Mouse (Mus musculus) adrenal gland, adult (tissue): ENCODE measurements around the gene Gm12248.
A peak's percentile ranks its signal among the peaks of the same experiment; 100 is the strongest.

Experiments
- DNase-seq, 2 experiments: peaks; one replicate each; pipeline ENCODE4 v3.0.0; 2022 to 2023; ENCODE audit warnings: low spot score in 1 of 2; ENCODE audit not compliant: inconsistent age in 2 of 2

Gene Gm12248

DNA sequence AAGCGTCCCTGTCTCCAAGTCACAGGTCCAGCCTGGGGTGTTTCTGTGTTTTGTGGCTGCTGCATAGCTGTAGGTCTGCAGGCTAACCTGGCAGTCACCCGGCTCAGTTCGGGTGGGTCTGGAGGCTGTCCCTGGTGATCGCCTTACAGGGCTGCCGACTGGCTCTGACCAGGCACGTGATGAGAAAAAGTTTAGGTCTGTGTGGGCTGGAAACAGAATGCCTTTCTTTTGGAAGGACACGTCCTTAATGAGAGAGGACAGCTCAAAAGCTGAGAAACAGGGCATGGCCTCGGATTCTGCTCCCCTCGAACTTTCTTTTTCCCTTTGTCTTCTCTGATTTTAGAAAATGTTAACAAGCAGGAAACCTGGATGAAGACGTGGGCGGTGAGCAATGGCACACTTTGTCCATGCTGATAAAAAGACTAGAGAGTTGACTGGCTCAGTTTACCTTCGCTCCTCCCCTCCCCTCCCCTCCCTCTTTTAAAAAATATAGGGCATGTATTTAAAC is at the start of gene Gm12248:
Gene Gm12248 (minus strand): TSS at position 114 of the 508 bp plus-strand sequence.
- peak; percentile 67 to 80 for DNase-seq

DNA sequence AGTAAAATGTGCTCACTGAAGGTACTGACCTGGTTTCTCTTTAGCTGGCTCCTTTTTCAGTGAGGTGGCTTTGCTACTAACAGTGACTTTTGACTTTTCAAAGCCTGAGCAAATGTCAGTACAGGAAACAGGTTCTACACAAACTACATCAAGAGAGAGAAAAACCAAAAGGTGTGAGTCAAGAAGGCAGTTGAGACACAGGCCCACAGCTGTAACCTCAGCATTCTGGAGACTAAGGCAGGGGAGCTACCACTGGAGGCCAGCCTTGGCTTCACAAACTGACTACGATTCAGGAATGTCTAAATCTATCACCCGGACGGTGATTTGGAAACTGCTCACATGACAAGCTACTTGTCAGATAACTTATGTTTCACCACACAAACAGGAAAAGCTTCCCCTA is 46.5 kb upstream of the Gm12248 start:
- DNase-seq = no peak

DNA sequence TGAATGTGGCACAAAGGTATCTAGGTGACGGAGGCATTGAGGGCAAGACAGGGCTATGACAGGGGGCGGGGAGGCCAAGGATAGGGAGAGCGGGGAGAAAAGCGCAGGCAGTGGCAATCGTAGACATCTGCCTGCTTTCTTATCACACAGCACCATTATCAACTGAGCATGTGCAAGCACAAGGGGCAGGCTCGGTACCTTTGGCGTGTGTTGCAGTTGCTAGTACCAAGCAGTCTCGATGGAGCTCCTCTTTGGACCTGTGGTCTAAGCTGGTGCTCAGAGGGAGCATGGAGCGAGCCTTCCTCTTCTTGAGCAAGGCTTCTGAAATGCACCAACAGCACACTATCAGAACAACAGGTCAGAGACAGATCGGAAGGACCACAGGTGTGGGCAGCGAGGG is 45.9 kb upstream of the Gm12248 start:
- DNase-seq = no peak

DNA sequence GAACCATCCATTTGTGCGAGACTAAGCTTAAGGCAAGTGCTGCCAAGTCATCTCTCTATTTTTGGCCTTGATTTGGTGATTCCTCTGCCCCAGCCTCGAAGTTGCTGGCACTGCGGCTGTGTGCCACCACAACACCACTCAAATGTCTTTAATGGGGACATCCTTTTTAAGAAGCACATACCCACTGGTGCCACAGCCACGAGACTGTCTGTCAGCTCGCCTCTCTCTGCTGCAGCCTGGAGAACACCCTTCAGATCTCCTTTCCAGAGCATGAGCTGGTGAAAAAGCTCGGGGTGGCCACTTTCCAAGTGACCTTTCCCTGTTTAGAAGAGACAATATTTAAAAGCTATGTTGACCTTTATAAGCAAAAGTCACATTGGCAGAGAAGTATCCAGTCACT is 43.7 kb upstream of the Gm12248 start:
- DNase-seq = peak; percentile 60 to 85

DNA sequence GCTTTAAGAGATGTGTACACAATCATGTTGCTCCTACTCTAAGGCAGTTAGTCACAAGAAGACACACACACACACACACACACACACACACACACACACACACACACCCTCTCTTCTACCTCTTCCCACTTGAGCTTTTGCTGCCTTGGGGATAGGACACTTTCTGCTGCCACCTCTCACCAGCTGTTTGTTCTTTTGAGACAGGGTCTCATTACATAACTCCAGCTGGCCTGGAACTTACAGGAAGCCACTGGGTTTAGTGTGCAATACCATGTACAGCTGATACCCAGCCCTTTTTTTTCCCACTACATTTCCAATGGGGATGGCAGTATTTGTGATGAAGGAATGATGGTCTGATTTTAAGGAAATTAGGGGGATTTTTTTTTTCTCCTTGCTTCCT is 42.4 kb upstream of the Gm12248 start:
- DNase-seq = no peak

DNA sequence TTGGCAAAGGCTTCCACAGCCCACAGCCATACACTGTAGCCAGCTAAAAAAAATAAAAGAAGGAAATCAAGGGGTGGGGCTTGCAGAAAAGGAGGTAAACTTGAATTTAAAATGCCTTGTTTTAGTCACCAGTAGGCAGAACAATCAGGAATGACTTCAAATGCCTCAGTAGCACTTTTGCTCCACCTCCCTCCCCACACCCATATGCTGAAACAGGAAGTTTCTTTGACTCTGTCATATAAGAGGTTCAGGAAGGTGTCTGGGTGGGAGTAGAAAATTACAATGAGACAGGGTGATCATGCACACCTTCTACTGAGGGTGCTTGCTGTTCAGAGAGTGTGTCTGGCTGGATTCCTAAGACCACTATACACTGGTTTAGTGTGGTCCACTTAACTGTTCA is 41.9 kb upstream of the Gm12248 start:
- DNase-seq = no peak

DNA sequence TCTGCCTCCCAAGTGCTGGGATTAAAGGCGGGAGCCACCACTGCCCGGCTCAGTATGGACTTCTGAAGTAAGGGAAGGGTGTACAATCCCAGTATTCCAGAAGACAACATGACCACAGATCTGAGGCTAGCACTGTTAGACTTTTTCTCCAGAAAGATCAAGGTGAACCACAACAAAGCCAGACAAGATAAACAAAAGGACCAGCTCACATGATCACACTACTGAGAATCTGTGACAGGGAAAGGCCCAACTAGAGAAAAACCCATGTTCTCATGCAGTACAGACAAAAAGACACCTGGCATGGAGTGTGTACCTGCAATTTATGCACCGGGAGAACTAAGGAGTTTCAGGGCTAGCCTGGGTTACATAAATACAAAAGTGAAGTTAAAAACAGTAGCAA is 39.1 kb upstream of the Gm12248 start:
- no peak for DNase-seq

DNA sequence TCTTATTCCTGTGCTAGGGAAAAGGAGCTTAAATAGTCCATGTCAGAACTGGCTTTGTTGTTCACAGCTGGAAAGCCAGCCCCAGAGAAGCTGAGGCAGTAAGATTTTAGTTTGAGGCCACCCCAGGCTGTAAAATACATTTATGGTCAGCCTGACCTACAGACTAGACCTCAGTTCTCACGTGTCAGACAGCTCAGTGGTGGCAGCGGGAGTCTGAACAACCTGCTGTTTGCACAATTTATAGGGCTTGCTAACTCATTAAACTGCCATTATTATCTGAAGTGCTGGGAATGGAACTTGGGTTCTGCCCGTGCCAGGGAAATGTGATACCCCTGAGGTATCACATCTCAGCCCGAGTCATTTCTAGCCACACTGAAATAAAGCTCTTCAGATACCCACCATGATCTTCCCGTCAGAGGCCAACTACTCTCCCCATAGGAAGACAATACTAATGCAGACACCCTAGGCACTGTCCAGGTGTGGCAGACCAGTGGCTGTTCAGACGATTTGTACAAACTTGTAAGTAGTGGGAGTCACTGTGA is 36.4 kb upstream of the Gm12248 start:
- DNase-seq = no peak

DNA sequence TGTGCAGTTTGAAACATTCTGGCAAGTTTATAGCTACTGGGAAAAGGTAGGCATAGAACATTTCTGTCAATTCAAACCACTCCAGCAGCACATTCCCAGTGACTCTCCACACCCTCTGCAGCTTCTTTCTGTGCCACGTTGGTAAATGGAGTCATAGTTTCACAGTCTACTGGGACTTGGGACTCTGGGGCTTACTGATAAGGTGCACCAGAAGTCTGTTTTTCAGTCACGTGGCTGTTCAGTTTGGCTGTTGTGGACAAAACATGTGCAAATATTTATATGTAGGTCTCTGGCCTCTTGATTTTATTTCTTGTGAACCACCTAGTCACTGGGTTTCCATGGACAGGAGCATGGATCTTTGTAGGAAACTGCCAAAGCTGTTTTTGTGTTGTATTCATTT is 34.6 kb upstream of the Gm12248 start:
- DNase-seq = no peak

DNA sequence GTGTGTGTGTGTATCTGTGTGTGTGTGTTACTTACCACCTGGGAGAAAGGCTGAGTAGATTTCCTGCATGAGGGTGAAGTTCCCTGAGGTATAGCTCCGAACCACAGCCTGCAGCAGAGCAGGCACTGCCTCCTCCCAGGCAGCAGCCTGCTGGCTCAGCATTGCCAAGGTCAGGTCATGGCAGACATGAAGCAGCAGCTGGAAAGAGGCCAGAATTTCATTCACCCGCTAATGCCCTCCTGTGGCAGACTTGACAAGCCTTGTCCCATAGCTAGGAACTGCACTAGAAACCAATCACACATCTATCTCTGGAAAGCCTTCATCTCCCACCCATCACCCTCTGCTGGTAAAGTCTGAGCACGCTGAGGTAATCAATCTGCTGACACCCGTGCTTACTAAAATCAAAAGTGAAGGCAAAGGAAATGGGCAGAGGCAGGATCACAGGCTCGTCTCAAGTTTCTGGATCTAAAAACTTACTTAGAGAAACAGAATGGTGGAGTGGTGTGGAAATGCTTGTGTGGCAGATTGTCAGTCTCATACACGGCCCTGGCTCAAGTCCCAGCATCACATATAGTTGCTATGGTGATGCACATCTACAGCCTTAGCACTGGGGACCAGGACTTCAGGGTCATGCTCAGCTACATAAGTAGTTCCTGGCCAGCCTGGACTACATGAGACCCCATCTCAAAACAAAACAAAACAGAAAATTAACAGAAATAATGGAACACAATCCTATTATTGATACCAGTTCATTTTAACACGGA is 33.6 kb upstream of the Gm12248 start:
- DNase-seq = peak; percentile 91 to 96

DNA sequence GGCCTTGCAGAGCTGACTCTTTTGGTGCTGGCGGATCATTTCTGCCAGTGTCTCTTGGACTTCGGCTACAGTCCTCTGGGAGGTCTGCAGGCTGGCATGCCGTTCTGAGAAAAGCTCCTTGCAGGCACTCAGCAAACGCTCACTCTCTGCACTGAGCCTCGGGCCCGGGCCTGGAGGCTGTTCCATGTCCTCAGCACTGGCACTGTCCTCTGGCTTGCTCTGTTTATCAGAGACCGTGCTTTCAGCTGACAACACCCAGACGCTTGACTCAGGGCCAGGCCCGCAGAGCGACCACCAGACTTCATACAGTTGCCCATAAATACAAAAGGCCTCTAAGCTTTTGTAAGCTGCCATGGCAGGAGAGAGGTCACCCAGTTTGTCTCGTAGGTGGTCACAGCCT is 32.1 kb upstream of the Gm12248 start:
- DNase-seq = peak in 1 of 2 experiments; percentile 43

DNA sequence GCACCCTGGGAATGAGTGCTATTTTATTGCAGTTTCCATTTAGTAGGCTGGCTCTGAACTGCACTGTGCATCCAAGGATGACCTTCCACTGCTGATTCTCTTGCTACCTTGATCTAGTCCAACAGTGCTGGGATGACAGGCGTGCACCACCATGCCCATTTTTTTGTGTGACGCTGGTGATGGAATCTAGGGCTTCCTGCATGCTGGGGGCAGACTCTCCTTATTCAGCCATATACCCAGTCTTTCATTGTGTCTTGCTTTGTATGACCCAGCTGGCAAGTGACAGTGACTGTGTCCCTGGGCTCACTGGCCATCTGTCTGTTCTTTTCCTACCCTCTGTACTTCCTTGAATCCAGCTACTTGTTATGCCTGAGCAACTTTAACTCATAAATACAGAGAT is 30.8 kb upstream of the Gm12248 start:
- peak; percentile 36 to 61 for DNase-seq

DNA sequence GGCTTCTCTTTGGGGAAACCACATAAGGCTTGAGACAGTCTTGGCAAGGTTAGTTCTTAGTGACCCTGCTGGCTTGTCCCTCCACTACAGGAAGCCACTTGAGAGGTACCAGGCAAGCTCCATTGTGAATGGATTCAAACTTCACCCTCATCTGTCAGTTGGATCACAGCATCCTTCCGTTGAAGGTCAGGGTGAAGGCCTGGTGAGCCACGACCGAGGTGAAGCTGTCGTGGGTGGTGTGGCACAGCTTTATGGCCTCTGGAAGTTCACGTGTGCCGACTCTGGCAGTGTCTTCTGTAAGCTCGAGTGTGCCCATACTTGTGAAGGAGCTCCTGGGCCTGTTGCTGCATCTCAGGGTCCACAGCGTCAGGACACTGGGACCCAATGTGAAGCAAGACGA is 28.4 kb upstream of the Gm12248 start:
- DNase-seq = peak in 1 of 2 experiments; percentile 76

DNA sequence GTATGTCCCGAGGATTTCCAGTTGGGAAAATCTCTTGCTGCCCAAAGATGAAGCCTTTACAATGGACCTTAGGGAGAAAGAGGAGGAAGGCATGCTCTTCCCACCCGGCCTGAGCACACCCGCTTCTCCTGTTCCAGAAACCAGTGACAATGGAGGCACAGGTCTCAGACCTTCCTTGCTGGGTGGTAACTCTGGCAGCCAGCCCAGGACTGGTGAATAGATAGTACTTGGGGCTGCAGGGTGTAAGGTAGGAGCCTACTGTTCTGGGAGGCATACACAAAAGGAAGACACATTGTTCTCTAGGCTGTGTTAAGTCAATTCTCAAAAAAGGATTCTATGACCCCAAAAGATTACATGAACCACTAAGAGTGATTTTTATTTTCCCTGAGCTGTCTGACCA is 27.7 kb upstream of the Gm12248 start:
- DNase-seq = no peak

DNA sequence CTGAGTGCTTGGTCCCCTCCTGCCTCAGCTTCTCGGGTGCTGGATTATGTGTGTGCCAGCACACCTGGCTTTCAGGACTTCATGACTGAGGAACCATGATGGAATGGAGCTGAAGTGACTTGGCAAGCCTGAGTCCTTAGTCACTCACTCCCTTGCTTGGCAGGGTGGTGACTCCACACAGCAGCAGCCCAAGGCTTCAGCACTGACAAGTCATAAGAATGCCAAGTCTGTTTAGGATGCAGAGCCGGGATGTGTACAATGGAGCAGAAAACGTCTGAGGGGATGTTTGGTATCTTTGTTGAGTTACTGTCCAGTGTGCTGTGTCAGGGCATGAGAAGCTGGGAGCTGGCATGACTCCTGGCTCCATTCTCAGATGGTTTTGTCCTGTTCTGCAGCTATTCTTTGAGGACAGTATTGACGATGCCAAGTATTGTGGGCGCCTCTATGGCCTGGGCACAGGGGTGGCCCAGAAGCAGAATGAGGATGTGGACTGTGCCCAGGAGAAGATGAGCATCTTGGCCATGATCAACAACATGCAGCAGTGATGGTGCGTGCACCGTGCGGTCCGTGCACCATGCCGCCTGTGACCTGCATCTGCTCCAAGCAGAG is 24.2 kb upstream of the Gm12248 start:
- peak in 1 of 2 experiments; percentile 69 for DNase-seq

DNA sequence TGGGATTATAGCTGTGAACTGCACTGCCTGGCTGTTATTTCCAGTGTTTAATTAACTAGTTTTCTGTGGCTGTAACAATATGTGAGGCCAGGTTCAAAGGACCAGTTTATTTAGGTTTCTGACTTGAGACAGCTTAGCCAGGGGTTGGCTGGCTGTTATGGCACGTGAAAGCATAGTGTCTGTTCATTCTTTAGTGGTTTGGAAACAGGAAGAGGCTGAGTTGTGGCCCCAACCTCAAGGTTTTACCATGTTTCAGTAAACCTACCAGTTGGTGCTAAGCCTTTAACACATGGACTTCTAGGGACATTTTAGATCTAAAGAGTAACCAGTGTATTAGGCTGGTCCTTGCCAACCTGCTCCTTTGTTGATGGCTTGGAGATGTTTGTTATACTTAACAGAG is 23.6 kb upstream of the Gm12248 start:
- no peak for DNase-seq

DNA sequence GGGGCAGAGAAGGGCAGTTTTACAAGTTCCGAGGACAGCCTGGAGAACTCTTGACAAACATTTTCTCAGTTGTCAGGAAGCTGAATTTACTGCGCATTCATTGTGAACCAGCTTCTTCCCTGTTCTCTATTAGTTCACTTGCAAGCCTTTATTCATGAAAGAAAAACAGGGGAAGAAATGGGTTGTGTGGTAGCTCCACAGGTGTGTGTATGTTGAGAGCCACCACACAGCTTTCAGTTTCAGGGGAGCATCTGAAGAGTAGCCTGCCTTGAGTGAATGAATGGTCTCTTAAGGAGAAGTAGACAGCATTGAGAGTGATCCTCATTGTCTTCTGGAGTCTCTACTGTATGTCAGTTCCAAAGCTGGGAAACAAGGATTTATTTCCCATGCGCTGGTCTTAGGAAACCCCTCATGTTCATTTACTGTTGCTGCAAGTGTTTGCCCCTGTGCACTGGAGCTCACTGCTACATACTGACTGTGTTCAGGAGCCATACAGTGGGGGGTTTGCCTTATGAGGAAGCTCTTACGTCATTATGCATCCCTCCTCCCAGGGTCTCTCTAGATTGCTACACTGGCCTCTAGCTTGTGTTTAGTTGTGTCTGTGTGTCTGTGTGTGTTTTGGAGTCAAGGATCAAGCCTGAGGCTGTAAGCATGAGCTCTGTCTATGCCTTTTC is 14.9 kb upstream of the Gm12248 start:
- DNase-seq = no peak

DNA sequence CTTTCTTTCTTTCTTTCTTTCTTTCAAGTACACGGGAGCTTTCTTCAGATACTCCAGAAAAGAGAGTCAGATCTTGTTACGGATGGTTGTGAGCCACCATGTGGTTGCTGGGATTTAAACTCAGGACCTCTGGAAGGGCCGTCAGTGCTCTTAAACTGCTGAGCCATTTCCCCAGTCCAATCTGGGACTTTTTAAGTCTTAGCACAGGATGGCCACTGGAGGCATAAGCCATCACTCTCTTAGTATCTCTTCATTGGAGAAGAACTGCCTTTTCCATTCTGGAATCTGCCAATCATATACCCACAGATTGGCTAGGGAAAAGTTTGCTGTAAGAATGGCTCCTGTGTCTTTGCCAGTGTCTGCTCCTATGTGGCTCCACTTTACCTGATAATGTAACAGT is 14.1 kb upstream of the Gm12248 start:
- DNase-seq = no peak

DNA sequence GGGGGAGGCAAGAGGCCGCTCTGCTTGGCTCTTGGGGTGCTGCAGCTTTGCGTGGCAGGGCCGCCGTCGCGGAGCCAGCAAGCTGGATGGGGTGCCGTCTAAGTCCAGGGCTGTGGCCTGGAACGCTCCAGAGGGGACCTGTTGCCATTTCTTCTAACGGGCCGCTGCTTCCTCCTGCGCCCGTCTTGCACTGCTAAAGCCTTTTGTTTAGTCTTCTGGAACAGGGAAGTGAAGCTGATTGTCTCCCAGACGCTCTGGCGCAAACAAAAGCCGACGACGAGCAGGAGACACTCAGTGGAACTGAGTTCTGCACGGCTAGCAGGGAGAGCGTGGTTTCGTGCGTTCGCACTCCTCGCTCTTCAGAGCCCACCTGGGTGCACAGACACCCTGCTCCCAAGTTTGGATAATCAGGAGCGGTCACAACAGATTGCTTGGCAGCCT is 11.4 kb upstream of the Gm12248 start:
- no peak for DNase-seq

DNA sequence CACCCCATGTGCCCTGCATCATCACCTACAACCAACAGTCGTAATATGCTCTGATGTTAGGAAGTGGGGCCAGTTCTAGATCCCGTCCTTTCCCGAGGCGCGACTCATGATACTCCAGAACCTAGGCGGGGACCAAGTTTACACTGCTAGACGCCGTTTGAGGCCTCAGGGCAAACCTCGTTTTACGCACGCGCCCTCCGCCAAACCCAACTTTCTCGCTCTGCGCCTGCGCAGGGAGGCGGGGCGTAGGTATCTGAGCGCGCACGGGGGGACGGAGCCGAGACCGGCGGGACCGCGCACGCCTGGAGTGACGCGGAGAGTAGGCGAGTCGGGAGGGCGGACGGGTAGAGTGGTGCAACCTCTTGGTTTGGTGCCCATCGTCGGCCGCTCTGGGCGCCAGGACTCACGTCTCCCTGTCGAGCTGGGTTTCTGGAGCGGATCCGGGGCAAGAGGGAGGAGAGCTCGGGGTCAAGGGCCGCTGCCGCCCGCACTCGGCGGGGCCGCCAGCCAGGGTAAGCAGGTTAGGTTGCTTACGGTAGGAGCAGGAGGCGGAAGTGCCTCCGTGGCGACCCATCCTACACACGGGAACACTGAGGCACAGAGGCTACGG is 10.9 kb upstream of the Gm12248 start, which contains the start of gene Cnot8:
Gene Cnot8 (plus strand): TSS at position 457 of the 610 bp plus-strand sequence.
- DNase-seq = peak; percentile 100

DNA sequence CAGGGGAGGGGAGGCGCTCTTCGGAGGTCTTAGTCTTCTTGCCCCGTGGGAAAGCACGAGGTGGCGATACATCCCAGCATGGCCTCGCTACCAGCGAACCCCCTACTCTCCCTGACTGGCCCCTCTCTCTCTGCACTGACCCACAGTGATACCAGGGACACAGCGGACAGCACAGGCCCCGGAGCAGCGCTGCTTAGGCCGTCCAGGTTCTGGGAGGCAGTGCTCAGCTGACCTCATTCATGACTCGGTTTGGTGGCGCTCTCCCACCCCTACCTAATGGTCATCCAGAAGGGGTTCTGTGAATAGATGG is 10.4 kb upstream of the Gm12248 start:
- DNase-seq = no peak
